Mouse (Mus musculus) NIH3T3 (cell line): ENCODE measurements around the gene Plcb3.
A peak's percentile ranks its signal among the peaks of the same experiment; 100 is the strongest.

ENCODE experiments used
- DNase-seq: peaks from one replicate; pipeline ENCODE4 v3.0.0-alpha.2; 2012; ENCODE audit warnings: low read depth

Gene Plcb3

DNA sequence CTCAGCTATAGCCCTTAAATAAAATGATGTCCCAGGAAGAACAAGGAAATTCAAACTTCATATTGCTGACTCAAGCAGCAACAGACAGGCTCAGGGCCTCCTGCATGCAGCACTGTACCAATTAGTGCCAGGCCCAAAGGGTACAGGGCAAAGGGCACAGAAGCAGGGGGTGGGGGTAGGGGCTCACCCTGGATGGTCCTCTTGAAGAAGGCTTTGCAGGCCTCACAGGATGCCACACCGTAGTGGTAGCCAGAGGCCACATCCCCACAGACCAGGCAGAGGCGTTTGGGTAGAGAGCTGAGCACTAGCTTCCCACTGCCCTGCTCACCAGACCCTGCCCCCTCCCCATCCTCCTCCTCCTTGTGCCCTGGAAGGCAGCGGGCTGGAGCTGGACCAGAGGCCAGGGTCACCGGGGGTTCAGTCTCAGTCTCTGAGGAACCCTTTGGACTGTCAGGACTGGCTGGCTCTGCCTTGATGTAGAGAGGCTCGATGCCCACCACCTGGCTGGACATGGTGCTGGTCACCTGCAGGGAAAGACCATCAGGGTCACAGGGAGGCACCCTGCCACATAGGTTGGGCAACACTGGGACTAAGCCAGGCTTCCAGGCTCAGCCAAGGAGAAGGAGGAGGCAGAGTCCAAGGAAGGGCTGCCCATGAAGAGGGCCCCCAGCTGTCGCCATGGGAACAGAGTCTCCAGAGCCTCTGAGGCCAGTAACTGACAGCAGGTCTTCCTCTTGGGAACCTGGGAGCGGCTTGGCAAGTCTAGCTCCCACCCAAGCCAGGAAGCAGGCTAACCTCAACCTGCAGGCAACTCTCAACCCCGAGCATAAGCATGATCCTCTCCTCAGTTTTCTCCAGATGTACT is 56.2 kb downstream of the Plcb3 start:
- peak; percentile 69 for DNase-seq

DNA sequence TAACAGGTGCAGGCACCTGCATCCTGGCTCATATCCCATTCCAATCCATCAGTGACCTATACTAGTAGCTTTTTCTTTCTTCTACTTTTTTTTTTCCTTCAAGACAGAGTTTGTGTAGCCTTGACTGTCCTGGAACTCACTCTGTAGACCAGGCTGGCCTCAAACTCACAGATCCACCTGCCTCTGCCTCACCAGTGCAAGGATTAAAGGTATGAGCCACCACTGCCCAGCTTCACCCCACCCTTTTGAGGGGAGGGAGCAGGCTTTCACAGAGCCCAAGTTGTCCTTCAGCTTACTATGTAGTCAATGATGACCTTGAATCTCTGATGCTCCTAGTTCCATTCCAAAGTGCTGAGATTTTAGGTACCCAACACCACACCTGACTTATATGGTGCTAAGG is 56.8 kb downstream of the Plcb3 start:
- no peak for DNase-seq

DNA sequence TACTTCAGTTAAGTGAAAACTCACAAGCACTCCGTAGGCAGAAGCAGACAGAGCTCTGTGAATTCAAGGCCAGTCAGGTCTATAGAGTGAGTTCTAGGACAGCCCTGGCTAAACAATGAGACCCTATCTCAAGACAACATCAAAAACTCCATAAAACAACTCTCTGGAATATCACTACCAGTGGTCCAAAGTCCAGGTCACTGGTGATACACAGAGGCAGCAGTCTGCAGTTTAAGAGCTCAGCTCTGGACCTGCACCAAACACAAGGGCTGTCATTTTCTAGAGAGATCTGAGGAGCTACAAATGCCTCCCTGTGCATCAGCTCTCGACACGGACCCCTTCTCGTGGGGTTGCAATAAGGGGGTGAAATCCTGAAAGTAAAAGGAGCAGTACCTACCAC is 57.9 kb downstream of the Plcb3 start:
- DNase-seq: no peak

DNA sequence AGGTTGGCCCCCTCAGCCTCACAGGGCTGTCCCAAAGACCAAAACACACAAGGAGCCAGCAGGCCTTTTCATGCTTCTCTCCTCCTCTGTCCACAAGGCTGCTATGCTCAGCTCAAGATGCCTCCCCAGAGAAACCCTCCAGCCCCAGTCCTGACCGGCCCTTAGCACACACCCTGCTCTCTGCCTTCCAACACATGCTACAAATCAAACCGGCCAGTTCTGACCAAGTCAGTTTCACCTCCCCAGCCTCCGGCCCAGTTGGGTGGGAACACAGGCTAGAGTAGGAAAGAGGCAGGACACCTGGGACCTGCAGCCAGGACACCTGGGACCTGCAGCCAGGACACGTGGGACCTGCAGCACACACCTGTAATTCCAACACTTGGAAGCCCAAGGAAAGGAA is 59.8 kb downstream of the Plcb3 start:
- no peak for DNase-seq

DNA sequence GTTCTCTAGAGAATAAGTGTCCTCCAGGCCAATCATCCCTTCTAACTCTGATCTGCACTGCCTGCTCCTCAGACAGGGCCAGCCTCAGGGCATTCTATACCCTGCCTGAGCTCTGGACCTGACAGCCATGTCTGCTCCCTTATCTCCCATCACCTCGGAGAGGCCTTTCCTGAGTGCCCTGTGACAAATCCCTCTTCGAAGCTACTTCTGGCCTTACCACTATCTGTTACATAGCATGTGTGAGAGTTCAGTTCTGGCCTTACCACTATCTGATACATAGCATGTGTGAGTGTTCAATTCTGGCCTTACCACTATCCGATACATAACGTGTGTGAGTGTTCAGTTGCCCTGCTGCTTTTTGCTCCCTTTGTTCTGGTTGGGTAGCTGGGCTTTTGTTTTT is 61.0 kb downstream of the Plcb3 start:
- no peak for DNase-seq

DNA sequence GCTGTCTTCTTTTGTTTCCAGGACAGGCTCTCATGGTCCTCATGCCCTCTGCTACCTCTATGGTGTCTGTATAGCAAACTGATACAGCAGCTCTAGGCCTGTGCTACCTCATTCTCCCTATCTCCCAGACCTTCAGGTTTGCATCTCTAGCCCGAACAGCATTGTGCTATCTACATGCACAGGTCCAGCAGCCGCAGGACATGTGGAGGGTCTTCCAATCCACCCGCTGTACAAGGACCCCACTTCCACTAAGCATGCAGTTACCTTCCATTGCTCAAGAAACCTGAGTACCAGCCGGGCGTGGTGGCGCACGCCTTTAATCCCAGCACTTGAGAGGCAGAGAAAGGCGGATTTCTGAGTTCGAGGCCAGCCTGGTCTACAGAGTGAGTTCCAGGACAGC is 61.7 kb downstream of the Plcb3 start:
- no peak for DNase-seq

DNA sequence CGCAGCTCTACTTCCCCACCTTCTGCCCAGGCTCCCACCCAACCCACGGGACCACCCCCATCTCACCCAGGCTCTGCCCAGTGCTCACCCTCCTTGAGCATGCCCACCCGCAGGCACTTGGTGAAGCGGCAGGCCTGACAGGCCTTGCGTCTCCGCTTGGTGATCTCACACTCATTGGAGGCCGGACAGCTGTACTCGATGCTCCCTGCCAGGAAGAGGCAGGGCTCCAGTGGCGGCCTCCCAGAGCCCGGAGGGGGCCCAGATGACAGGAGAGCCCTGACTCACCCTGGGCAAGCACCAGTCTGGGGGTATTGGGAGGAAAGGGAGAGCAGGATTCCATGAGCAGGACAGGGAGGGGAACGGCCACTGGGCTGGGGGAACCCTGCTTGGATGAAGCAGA is 62.3 kb downstream of the Plcb3 start:
- no peak for DNase-seq

DNA sequence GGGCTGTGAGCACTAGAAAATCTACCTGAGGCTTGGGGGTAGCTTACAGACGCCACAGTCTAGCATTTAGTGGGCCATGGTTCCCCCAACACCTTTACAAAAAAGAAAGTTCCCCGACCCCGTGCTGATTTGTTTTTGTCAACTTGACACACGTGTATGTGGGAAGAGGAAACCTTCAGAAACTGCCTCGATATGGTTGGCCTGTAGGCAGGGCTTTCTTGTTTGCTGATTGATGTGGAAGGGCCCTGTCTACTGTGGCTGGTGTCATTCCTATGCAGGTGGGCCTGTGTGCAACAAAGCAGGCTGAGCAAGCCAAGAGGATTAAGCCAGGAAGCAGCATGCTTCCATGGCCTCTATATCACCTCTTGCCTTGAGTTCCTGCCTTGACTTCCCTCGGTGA is 63.2 kb downstream of the Plcb3 start:
- no peak for DNase-seq

DNA sequence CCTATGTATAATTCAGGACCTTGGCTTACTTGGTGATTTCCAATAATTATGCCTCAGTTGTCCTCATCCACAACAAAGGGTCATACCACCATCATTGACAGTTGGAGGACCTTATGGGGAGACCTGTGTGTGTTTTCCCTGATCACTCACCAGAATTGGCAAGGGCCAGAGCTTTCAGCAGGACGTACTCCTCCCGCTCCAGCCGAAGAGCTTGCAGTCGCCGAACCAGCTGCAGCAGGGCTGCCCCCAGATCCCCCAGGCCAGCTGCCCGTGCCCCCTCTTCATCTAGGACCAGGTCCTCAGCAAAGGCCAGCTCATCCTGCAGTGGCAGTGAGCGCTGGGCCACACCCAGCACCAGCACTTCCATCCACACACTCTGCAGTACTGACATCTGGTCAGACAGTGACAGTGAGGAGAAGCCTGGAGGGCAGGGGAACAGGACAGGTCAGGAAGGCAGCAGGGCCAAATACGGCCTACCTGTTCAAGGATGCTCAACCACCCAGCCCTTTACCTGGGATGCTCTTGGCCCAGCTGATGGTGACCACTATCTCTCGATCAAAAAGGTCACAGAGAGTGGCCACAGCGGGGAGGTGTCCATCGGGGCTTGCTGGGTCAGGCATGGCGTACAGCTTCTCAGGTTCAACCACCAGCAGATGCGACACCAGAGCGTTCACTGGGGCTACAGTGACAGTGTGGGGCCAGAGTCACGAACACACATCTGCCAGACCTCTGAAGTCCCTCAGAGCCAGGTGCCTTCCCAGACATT is 63.9 kb downstream of the Plcb3 start:
- no peak for DNase-seq

DNA sequence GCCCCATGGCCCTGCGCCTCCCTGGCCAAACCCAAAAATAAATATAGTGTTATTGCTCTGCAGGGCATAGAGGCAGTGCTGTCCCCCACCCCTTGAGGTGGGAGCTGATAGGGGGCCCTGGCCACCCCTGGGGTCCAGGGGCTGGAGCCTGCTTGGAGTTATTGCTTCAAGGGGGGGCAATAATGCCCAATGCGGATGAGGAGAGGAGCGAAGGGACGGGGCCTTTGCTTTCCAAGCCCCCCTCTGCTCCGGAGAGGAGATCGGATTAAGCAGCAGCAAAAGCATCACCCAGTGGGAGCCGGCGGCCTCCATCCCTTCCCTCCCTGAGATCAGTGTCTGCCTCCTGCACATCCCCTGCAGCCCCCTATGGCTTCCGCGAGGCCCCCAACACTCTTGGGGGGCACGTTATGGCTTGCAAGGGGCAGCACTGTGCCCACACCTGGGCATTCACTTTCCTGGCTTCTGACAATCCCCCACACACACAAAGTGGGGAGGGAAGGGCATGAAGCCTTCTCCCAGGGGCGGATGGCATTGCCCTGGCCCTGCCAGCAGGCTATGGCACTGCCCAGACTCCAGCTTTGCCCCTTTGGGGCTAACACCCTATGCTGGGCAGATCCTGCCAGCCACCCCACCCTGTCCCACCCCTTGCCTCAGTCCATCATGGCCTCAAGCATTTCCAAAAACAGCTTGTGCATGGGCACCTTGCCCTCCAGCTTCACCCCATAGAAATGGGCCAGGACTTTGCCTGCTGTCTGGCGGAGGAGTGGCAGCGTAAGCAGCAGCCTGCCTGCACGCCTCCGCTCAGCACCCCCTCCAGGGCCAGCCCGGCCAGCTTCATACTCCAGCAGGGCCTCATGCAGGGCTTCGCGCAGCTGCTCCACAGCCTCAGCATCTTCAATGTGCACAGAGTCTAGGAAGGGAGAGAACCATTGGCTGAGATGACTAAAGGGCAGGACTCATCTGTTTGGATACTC is 64.9 kb downstream of the Plcb3 start:
- DNase-seq: no peak

DNA sequence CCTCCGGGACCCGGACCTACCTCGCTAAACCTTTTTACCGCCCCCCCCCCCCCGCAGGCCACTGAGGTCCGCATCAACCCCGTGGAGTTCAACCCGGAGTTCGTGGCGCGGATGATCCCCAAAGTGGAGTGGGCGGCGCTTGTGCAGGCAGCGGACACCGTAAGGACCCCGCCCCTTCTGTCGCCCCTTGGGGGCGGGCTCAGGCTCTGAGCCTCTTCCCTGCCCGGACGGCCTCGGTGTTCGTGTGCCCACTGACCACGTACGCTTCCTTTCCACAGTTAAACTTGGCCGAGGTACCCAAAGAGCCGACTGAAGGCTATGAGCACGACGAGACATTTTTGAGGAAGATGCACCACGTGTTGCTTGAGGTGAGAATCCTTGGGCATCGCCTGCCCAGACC is 66.0 kb downstream of the Plcb3 start:
- peak; percentile 75 for DNase-seq

DNA sequence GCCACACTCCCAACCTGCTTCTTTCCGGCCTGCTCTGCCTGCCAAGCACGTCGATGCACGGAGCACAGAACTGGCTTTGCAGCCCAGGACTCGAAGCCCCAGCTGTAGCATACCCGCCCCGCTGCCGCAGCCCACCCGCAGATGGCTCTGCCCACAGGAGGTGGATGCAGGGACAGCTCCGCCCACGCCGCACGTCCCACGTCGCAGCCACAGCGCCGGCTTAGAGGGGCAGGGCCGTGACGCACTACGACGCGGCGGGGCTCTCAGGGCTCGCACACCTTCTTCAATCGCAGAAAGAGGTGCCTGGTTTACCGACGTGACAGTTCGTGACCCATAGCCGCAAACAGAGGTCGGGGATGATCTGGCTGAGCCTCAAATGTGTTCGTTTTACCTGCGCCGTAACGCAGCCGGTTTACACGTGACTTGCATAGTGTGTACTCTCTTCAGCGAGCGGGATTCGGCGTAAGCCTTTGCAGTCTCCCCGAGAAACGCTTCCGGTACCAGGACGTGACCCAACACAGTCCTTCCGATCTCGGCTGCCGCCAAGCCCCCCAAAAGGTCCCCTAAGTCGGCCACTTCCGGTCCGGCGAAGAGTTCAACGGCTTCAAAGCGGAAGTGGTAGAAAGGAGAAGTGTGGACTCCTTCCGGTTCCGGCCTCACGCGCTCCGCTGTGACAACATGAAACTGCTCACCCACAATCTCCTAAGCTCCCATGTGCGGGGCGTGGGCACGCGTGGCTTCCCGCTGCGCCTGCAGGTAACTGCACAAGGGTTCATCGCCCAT is 66.6 kb downstream of the Plcb3 start, which contains the start of the genes Trmt112 and Prdx5:
Gene Trmt112 (plus strand): TSS at position 192 of the 783 bp plus-strand sequence.
Gene Prdx5 (minus strand): TSS at position 600 of the 783 bp plus-strand sequence.
- DNase-seq: peak; percentile 96

DNA sequence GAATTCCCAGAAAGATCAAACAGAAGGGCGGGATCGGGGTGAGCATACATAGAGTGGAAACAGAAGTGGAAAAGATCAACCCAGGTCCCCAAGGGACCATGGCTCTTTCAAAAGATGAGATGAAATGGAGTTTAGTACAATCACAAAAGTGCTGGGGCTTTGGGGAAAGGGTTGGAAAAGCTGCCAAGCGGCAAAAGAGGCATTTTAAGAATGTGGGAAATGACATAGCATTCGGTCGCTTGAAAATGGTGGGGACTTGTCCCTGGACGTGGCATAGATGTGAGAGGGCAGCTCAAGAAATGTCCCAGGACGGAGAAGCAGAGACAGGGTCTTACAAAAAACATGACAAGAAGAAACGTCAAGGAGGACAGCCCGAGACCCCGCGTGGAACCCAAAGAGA is 67.2 kb downstream of the Plcb3 start:
- peak; percentile 53 for DNase-seq

DNA sequence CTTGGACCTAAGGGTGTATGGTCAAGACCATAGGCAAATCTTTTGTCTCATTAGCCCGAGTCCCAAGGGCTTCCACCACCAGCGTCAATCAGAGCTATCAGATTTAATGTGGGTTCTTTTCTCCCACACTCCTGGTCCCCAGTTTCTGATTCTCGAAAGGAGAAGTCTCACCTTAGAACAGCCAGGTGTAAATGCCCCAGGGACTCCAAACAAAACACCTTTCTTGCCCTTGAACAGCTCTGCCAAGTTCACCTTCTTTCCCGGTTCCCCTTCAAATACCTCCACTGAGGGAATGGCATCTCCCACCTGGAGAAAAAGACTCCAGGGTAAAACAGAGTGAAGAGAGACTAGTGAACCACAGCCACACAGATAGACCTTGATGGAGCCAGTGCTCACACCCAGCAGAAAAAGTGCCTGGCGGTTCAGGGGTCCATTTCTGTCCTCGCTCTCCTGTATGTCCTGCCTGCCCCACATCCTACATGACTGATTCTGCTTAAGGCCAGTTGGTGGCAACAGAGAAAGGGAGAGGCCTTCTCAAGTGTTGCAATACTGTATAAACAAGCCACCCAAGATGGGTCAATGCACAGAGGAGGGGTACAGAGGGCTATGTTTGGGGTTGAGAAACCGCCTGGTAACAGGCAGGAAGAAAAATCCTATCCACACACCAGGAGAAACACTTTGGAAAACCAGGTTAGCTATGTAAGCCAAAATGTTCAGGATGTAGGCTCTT is 68.3 kb downstream of the Plcb3 start:
- DNase-seq: peak; percentile 53

DNA sequence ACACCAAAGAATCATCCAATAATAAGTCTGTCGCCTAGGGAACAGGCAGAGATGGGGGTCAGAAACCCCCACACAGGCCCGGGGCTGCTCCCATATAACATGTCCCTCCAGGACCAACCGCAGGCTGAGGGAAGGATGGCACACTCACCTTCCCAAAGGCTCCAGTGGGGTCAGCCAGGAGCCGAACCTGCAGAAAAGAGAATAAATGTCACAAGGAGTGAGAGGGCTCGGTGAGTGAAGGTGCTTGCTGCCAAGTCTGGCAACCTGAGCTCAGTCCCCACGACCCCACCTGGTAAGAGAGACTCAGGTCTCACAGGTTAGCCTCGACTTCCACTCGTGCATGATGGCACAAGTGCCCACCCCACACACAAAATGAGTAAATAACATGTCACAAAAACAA is 69.2 kb downstream of the Plcb3 start:
- DNase-seq: no peak

DNA sequence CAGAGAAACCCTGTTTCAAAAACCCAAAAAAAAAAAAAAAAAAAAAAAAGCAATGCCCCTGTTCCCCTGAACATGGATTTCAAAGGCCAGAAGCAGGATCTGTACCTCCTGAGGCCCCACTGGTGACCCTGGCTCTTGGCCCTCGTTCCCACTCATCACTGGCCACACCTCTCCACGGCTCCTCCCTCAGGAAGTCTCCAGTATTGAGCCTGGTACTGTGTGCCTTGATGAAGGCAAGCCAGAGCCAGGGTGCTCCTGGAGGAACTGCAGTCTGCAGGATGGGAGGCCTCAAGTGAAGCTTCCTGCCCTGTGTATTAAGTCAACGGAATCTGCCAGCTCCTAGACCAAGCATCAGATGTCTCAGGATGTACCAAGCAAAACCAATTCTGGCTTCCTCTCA is 70.1 kb downstream of the Plcb3 start:
- no peak for DNase-seq

DNA sequence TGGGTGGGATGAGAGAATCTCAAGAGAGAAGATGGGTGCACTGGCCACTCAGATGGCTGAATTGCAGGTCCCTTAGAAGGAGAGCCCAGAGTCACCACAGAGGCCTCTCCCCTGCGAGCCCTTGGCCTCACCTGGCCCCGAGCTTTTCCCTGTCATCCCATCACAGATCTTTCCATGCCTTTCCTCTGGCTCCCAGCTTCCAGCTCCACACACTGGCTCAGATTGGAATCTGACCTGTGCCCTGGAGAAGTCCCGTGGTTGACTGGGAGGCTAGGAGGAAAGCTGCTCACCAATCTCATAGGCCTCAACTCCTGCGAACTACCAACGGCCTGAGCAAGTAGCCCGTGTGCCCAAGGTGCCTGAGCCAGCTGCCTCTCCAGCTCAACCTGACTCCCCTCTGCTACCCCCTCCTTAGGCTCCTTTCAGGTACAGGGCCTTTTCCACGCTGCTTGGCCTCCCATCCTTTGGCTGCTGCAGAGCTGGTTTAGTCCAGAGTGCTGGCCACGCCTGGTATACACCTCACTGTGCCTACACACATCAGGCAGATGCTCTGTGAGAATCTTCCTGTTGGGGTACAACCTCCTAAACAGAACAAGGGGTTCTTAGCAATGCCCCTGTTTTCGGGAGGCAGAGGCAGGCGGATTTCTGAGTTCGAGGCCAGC is 70.6 kb downstream of the Plcb3 start:
- DNase-seq: no peak

DNA sequence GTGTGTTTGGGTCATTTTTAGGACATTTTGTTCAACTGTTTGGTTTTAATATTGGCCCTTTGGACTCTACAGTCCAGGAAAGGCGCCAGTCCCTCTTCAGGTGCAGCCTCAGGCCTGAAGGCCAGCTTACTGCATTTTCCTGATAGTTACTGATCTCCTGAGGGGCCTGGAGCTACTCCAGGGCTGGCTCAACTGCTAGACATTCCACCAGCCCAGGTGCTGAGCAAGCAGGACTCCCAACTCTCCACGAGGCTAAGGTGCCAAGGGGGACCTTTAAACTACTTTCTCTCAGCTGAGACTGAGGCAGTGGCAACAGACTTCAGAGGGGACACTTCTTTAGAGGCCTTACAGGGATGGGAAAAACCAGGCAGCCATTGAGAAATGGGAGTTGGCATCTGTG is 71.4 kb downstream of the Plcb3 start:
- no peak for DNase-seq

DNA sequence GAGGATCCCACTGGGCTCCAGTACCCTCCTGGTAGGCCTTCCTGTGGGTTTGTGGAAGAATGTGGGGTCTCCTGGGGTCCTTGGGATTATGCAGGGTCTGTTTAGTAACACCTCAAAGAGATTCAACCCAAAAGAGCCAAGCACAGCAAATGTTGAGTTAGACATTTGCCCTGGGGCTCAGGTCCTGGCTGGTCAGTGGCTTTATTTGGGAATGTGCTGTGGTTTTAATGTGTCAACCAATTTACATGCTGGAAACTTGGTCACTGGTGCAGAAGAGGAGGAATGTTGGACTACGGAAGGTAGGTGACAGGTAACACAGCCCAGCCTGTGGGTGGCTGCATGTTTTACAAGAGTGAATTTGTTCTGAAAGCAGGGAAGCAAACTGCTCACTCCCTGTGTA is 73.2 kb downstream of the Plcb3 start:
- DNase-seq: no peak
